Mouse (Mus musculus): Measurements from ENCODE around the gene Nfib.

- peak; percentile 77; the same call in 1 of the 2 replicates for TF ChIP-seq CTCF (IDR thresholded peaks at IDR 0.05; ENCODE audit: borderline replicate concordance, extremely low read depth, insufficient read depth, insufficient read length)
- TF ChIP-seq POLR2A (IDR thresholded peaks at IDR 0.05; ENCODE audit: borderline replicate concordance, extremely low read depth, insufficient read depth, insufficient read length, poor library complexity, severe bottlenecking): no peak
These were observed 163.5 kb downstream of the Nfib start for GRCm38 (mm10) chr4:82541894-82542510.
